Comparison of ENCODE assay signal across 20 mouse cellular contexts in genomic region chr15:56484693-56485092, GRCm38 (mm10).
DNase-seq lines count a peak whose midpoint lies in the region.
"Had no signal": no experiment of that assay in that cellular context is flagged by ENCODE, and none has a peak within 500 bp of the region (broad histone marks: within the 10 kb centered on the region; RNA-seq: fewer than 3 reads in every experiment).

No protein-coding gene starts in this region.

- DNase-seq in 3T3-L1 (ENCODE audit: low read depth, low spot score) (peak; percentile 45), NIH3T3 (ENCODE audit: low read depth) (peak; percentile 39)
- DNase-seq in Muller cell, postnatal 12 days (ENCODE audit: inconsistent ontology term): peak; percentile 59
- DNase-seq in fibroblast of lung, adult 2 months (ENCODE audit: low read depth): peak; percentile 60
- DNase-seq in ovary, adult 18-20 months (ENCODE audit: low spot score): no peak
- no peak for DNase-seq in left cerebral cortex, adult 8-10 months (ENCODE audit: low spot score in 2 of 2)
- DNase-seq in cerebellum, postnatal 36 days: no peak
- DNase-seq in cerebellum, adult 9-10 months: no peak
- DNase-seq: adrenal gland, adult 2 months; adrenal gland, adult 8-10 months; adrenal gland, postnatal 10 days; adrenal gland, postnatal 14 days; adrenal gland, postnatal 25 days; adrenal gland, postnatal 36 days; B cell, adult 2 months; cerebellum, adult 11 months; cerebellum, adult 11-12 months; cerebellum, adult 18-20 months; cerebellum, adult 2 months; cerebellum, adult 8-10 months had no signal

Comparison
In these comparisons a context has a peak if more than half of its experiments do, and no peak if none do; other contexts are left out.
1. DNase-seq: peak in 3T3-L1 (single experiment), Muller cell, postnatal 12 days (single experiment), NIH3T3 (single experiment) and fibroblast of lung, adult 2 months (single experiment); none in ovary, adult 18-20 months (single experiment), left cerebral cortex, adult 8-10 months (0 of 2), cerebellum, postnatal 36 days (0 of 2) and cerebellum, adult 9-10 months (single experiment).